ENCODE assay signal across 9 mouse cellular contexts in genomic region chr12:108240953-108241588, GRCm38 (mm10). TPM values are rescaled to one million over a fixed set of nuclear protein-coding genes. Genes with fewer than 3 reads are reported as not detected.
DNase-seq lines count a peak whose midpoint lies in the region; ATAC-seq lines count a peak whose summit lies in the region.
"Had no signal": no experiment of that assay in that cellular context is flagged by ENCODE, and none has a peak within 500 bp of the region (broad histone marks: within the 10 kb centered on the region; RNA-seq: fewer than 3 reads in every experiment).

No protein-coding gene starts in this region.

- H3K9me3 ChIP-seq in heart, embryonic 12.5 days (replicated peaks) = no peaks in the 10 kb centered on the region
- H3K9me3 ChIP-seq in forebrain, embryonic 16.5 days (ENCODE audit: control insufficient read depth, low read length) = no peaks in the 10 kb centered on the region
- no peaks in the 10 kb centered on the region for H3K9me3 ChIP-seq in limb, embryonic 10.5 days (replicated peaks)

- H3K36me3 ChIP-seq in heart, embryonic 12.5 days = no peaks in the 10 kb centered on the region
- H3K36me3 ChIP-seq in forebrain, embryonic 16.5 days (ENCODE audit: control insufficient read depth, insufficient read depth) = no peaks in the 10 kb centered on the region
- H3K36me3 ChIP-seq in limb, embryonic 10.5 days = no peaks in the 10 kb centered on the region

- peaks cover 98% of the 10 kb centered on the region for H3K4me1 ChIP-seq in heart, embryonic 12.5 days (replicated peaks)
- H3K4me1 ChIP-seq in forebrain, embryonic 16.5 days (replicated peaks; ENCODE audit: control insufficient read depth, insufficient read depth, low read length) = peaks cover 78% of the 10 kb centered on the region
- H3K4me1 ChIP-seq in limb, embryonic 10.5 days = peaks cover 83% of the 10 kb centered on the region

- DNase-seq in heart, adult 11 months = no peak
- DNase-seq in cerebellum, adult 18-20 months = peak; percentile 64 to 76
- peak; percentile 72 for DNase-seq in limb, embryonic 10.5 days (ENCODE audit: low spot score)
- DNase-seq in right cerebral cortex, postnatal 14 days = peak; percentile 43
- DNase-seq in spleen, adult 18-20 months = no peak
- DNase-seq in T-cell, adult 2 months (ENCODE audit: low spot score) = no peak

- H3K27ac ChIP-seq in heart, embryonic 12.5 days (ENCODE audit: poor library complexity, severe bottlenecking) = no peak overlapping the region
- H3K27ac ChIP-seq in forebrain, embryonic 16.5 days (ENCODE audit: low read length) = peak overlapping the region; percentile 62
- H3K27ac ChIP-seq in limb, embryonic 10.5 days = peak overlapping the region; percentile 76

- peak overlapping the region; percentile 5; the same call in 1 of the 2 replicates for H3K4me2 ChIP-seq in heart, embryonic 12.5 days
- H3K4me2 ChIP-seq in forebrain, embryonic 16.5 days (ENCODE audit: low read length) = peak overlapping the region; percentile 36

- no peaks in the 10 kb centered on the region for H3K27me3 ChIP-seq in heart, embryonic 12.5 days (replicated peaks)
- no peaks in the 10 kb centered on the region for H3K27me3 ChIP-seq in forebrain, embryonic 16.5 days (replicated peaks; ENCODE audit: control insufficient read depth, insufficient read depth, low read length)
- peaks cover 94% of the 10 kb centered on the region for H3K27me3 ChIP-seq in limb, embryonic 10.5 days (ENCODE audit: low read depth, poor library complexity, severe bottlenecking)
- H3K27me3 ChIP-seq: CH12.LX had no signal

- ATAC-seq in heart, embryonic 12.5 days (ENCODE audit: insufficient number of reproducible peaks, low FRiP score) = no peak
- ATAC-seq in forebrain, embryonic 16.5 days = peak; percentile 69

- WGBS in heart, embryonic 12.5 days = 62% methylated on average over 21 of the region's 21 CpGs
- WGBS in forebrain, embryonic 16.5 days = 6% methylated on average over 21 of the region's 21 CpGs
- 26% methylated on average over 21 of the region's 21 CpGs for WGBS in limb, embryonic 10.5 days

- H3K9ac ChIP-seq in heart, embryonic 12.5 days = 0 out of 2 replicates have a peak overlapping the region, but pooled peaks have one; percentile 38
- peak overlapping the region; percentile 43 for H3K9ac ChIP-seq in forebrain, embryonic 16.5 days (replicated peaks; ENCODE audit: low read depth, low read length)

- no peak overlapping the region for H3K4me3 ChIP-seq in heart, embryonic 12.5 days
- H3K4me3 ChIP-seq in forebrain, embryonic 16.5 days (replicated peaks; ENCODE audit: low read length) = no peak overlapping the region
- H3K4me3 ChIP-seq in limb, embryonic 10.5 days = peak overlapping the region; percentile 17; the same call in 1 of the 2 replicates

RNA-seq across cellular contexts. Expression of gene Ccdc85c, which starts 34.2 kb away (rescaled TPM):
- polyA plus RNA-seq in heart, embryonic 12.5 days (2016; fragmentation: Nextera tagmentation; extraction: Ambion mirVana) = 5.9 and 6.0 TPM in 2 replicates
- 12.0 and 12.9 TPM in 2 replicates for polyA plus RNA-seq in forebrain, embryonic 16.5 days (2015; fragmentation: Nextera tagmentation; extraction: Ambion mirVana)
- 5.4 and 6.2 TPM in 2 replicates for polyA plus RNA-seq in limb, embryonic 10.5 days (2016; fragmentation: Nextera tagmentation; extraction: Ambion mirVana)

Comparison
In these comparisons a context has a peak if more than half of its experiments do, and no peak if none do; other contexts are left out.
1. DNase-seq: peak in cerebellum, adult 18-20 months (2 of 2), limb, embryonic 10.5 days (single experiment) and right cerebral cortex, postnatal 14 days (single experiment); none in heart, adult 11 months (single experiment), spleen, adult 18-20 months (0 of 2) and T-cell, adult 2 months (single experiment).